25 mouse cellular contexts compared by ENCODE assay signal in the genomic region with DNA sequence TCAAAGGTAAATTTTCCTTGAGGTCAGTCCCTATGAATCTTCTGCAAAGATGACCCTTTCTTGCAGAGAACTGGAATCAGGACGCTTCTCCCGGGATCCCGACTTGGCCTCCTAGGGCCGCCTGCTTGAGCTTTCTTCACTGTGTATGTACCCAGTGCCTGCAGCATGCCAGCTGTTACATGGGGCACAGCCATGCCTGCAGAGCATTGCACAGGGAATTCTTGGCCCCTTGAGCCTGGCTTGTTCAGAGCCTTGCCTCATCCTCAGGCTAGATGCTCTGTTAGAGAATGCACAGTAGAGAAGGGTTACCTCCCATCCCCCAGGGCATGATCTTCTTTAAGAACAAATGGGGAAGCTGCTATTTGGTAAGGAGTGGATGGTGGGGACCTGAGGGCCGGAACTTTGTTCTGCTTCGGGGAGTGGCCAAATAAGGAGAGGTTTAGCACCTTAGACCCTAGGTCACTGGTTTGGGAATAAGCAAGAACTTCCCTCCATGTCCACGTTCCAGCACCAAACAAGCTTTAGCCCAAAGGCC.
A peak's percentile ranks its signal among the peaks of the same experiment; 100 is the strongest.
DNase-seq lines count a peak whose midpoint lies in the region; ATAC-seq lines count a peak whose summit lies in the region.
"Had no signal": no experiment of that assay in that cellular context is flagged by ENCODE, and none has a peak within 500 bp of the region (broad histone marks: within the 10 kb centered on the region; RNA-seq: fewer than 3 reads in every experiment).

No protein-coding gene starts in this region.

- H3K9ac ChIP-seq in forebrain, embryonic 16.5 days (replicated peaks; ENCODE audit: low read depth, low read length), result no peak overlapping the region
- H3K9ac ChIP-seq: embryonic facial prominence, embryonic 15.5 days; liver, embryonic 13.5 days; midbrain, embryonic 15.5 days had no signal

- ATAC-seq in forebrain, embryonic 16.5 days, result no peak
- ATAC-seq: hindbrain, embryonic 16.5 days; lung, postnatal 0 days; midbrain, embryonic 15.5 days; Patski had no signal

- H3K9me3 ChIP-seq in forebrain, embryonic 16.5 days (ENCODE audit: control insufficient read depth, low read length), result no peaks in the 10 kb centered on the region
- no peaks in the 10 kb centered on the region for H3K9me3 ChIP-seq in heart, embryonic 10.5 days
- H3K9me3 ChIP-seq: embryonic facial prominence, embryonic 10.5 days; embryonic facial prominence, embryonic 15.5 days; liver, embryonic 13.5 days; midbrain, embryonic 15.5 days had no signal

- intact Hi-C loops in left cerebral cortex, postnatal 4 days (cut with DNase I), result no loop called here

- peak; percentile 53 for DNase-seq in adrenal gland, postnatal 10 days
- DNase-seq in adrenal gland, adult 2 months, result no peak
- peak; percentile 14 for DNase-seq in left cerebral cortex, postnatal 4 days
- no peak for DNase-seq in left cerebral cortex, adult 18-20 months (ENCODE audit: low spot score in 2 of 2)
- DNase-seq in thymus, postnatal 36 days, result no peak
- no peak for DNase-seq in gastrocnemius, adult 18-20 months (ENCODE audit: low spot score)
- no peak for DNase-seq in heart, embryonic 10.5 days (ENCODE audit: low spot score)
- DNase-seq: cerebellum, adult 11 months; cerebellum, adult 9-11 months; gastrocnemius, adult 2 months; heart, postnatal 14 days; kidney, adult 18-20 months; kidney, postnatal 36 days; liver, embryonic 13.5 days; lung, adult 18-20 months; lung, postnatal 4 days; thymus, postnatal 14 days had no signal

- 59% methylated on average over 7 of the region's 7 CpGs for WGBS in forebrain, embryonic 16.5 days
- WGBS in heart, embryonic 10.5 days, result 64% methylated on average over 7 of the region's 7 CpGs

- H3K4me3 ChIP-seq in forebrain, embryonic 16.5 days (replicated peaks; ENCODE audit: low read length), result no peak overlapping the region
- H3K4me3 ChIP-seq in heart, embryonic 10.5 days, result no peak overlapping the region
- H3K4me3 ChIP-seq: embryonic facial prominence, embryonic 10.5 days; embryonic facial prominence, embryonic 15.5 days; gastrocnemius, adult 2 months; layer of hippocampus, adult 2 months; liver, embryonic 13.5 days; midbrain, embryonic 15.5 days had no signal

- peaks cover 43% of the 10 kb centered on the region for H3K4me1 ChIP-seq in forebrain, embryonic 16.5 days (replicated peaks; ENCODE audit: control insufficient read depth, insufficient read depth, low read length)
- peaks cover 1% of the 10 kb centered on the region; the same call in 1 of the 2 replicates for H3K4me1 ChIP-seq in heart, embryonic 10.5 days
- H3K4me1 ChIP-seq: liver, embryonic 13.5 days had no signal

- H3K36me3 ChIP-seq in forebrain, embryonic 16.5 days (ENCODE audit: control insufficient read depth, insufficient read depth), result no peaks in the 10 kb centered on the region
- no peaks in the 10 kb centered on the region for H3K36me3 ChIP-seq in heart, embryonic 10.5 days
- H3K36me3 ChIP-seq: embryonic facial prominence, embryonic 10.5 days; embryonic facial prominence, embryonic 15.5 days; liver, embryonic 13.5 days; midbrain, embryonic 15.5 days had no signal

- peak overlapping the region; percentile 82; the same call in 1 of the 2 replicates for H3K27ac ChIP-seq in forebrain, embryonic 16.5 days (ENCODE audit: low read length)
- no peak overlapping the region for H3K27ac ChIP-seq in heart, embryonic 10.5 days
- H3K27ac ChIP-seq: embryonic facial prominence, embryonic 10.5 days; embryonic facial prominence, embryonic 15.5 days; gastrocnemius, adult 2 months; layer of hippocampus, adult 2 months; liver, embryonic 13.5 days had no signal

- H3K4me2 ChIP-seq in forebrain, embryonic 16.5 days (ENCODE audit: low read length), result no peak overlapping the region
- H3K4me2 ChIP-seq: embryonic facial prominence, embryonic 15.5 days; liver, embryonic 13.5 days; midbrain, embryonic 15.5 days had no signal

- no peaks in the 10 kb centered on the region; the same call in 1 of the 2 replicates for H3K27me3 ChIP-seq in forebrain, embryonic 16.5 days (replicated peaks; ENCODE audit: control insufficient read depth, insufficient read depth, low read length)
- H3K27me3 ChIP-seq in heart, embryonic 10.5 days (ENCODE audit: insufficient read depth, poor library complexity, severe bottlenecking), result peaks cover 73% of the 10 kb centered on the region
- H3K27me3 ChIP-seq: liver, embryonic 13.5 days had no signal

Comparison
In these comparisons a context has a peak if more than half of its experiments do, and no peak if none do; other contexts are left out.
1. DNase-seq: peak in adrenal gland, postnatal 10 days (single experiment) and left cerebral cortex, postnatal 4 days (single experiment); none in adrenal gland, adult 2 months (single experiment), left cerebral cortex, adult 18-20 months (0 of 2), thymus, postnatal 36 days (0 of 2), gastrocnemius, adult 18-20 months (single experiment) and heart, embryonic 10.5 days (single experiment).